Mouse (Mus musculus) erythroblast, embryonic 14.5 days (primary cell): ENCODE results near the gene Tmem177.

ENCODE experiments used
- GATA1 ChIP-seq: IDR thresholded peaks from 2 replicates; pipeline ENCODE4 v1.6.1; 2012; ENCODE audit warnings: low read length, inconsistent platforms, mixed read lengths
- TAL1 ChIP-seq: IDR thresholded peaks from 3 replicates; pipeline ENCODE4 v1.6.1; 2012; ENCODE audit warnings: low read length, inconsistent platforms, mixed read lengths

DNA sequence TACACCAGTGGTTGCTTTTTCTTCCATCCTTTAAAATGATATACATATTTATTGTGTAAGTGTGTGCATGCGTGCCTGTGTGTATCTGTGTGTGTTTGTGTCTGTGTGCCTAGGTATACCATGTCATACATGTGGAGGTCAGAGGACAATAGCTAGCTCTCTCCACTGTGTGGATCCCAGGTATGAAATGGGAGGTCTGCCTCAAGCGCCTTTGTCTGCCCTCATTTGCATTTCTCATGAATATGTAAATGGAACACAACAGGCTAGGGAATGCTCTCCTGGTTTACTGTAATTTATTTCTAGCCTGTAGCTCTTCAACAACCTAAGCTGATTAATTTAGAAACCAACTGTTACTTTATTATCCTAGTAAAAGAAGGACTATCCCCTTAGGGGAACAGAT lies 41.7 kb upstream of the Tmem177 start:
- no peak for TF ChIP-seq GATA1
- no peak for TF ChIP-seq TAL1
